Mouse (Mus musculus): ENCODE results near the gene Cmpk1.
A peak's percentile ranks its signal among the peaks of the same experiment; 100 is the strongest.
"Not testable (repeated sequence)": the region's sequence is repeated elsewhere in the genome, so short reads cannot be mapped to it uniquely, and the experiment has no call there.

Gene Cmpk1

GRCm38 (mm10) chr4:114986591-114987432 lies at the start of gene Cmpk1:
Gene Cmpk1, minus strand, starts transcription at chr4:114987241.
- DNase-seq = peak; percentile 90 to 94

DNA sequence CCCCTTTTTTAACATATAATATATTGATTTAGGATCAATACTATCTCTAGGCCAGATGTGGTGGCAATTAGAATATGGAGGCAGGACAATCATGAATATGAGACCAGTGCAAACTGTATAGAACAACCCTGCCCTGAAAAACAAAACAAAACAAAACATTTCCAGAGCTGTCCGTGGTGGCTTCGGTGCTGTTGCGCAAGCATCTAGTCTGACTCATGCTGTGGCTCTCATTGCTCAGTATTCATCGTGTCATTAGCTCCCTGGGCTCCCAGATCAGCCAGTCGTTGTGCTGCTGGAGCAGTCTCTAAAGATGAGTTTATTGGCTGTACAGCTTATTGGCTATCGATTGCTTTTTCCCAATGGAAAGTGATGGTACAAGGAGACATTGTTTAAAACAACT lies 48.0 kb upstream of the Cmpk1 start:
- no peak for DNase-seq

- DNase-seq = no peak
Observed at GRCm38 (mm10) chr4:115019997-115020396, 33.0 kb upstream of the Cmpk1 start.

DNA sequence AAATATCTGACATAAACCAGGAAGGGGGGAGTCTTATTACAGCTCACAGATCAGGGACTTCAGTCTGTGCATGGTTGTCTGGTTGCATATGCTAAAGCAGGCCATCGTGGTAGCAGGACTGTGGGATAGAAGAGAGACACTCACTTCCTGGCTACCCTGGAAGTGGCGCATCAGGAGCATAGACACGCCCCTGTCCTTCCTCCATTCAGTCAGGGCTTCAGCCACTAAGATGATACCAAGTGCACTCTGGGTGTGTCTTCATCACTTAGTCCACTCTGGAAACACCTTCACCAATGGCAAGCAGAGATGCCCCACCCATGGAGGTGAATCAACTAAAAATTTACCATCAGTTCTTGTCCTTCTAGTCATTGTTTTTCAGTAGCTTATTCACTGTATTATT lies 27.2 kb upstream of the Cmpk1 start:
- no peak for DNase-seq

- no peak for DNase-seq
Observed at GRCm38 (mm10) chr4:115000429-115000795, 13.4 kb upstream of the Cmpk1 start.

- peak; percentile 98 to 99 for DNase-seq
Observed at GRCm38 (mm10) chr4:114999773-115000428, 12.9 kb upstream of the Cmpk1 start, which contains the start of gene Stil. Gene Stil, plus strand, starts transcription at chr4:115000159.

DNA sequence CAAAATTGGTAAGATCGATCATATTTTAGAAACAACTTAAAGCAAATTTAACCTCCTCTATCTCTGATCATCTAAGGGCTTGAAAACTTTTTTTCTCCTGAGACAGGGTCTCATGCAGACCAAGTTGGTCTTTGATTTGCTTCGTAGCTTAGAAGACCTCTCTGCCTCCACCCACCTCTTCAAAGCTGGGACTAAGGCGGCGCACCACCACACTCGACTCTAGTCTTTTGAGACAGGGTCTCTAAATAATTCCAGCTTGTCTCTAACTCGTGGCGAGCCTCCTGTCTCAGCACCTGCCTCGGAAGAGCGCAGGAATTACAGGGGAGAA lies 12.4 kb upstream of the Cmpk1 start:
- no peak for DNase-seq

GRCm38 (mm10) chr4:114997051-114997450 lies 10.0 kb upstream of the Cmpk1 start:
- DNase-seq = peak; percentile 14 to 39

DNA sequence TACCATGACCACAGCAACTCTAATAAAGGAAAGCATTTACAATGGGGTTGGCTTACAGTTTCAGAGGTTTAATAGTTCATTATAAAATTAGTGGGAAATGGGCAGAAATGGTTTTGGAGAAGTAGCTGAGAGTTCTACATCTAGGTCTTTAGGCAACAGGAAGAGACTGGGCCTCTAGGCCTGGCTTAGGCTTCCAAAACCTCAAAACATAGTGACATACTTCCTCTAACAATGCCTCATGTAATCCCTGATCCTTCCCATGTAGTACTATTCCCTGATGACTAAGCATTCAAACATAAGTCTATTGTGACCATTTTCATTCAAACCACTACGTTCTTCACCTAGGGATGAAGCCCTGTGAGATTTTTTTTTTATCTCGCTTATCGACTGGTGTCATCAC lies 7.2 kb upstream of the Cmpk1 start:
- DNase-seq = no peak

GRCm38 (mm10) chr4:114986211-114986590 lies 840 bp downstream of the Cmpk1 start:
- no peak for DNase-seq

GRCm38 (mm10) chr4:114983020-114983419 lies 4.0 kb downstream of the Cmpk1 start:
- DNase-seq = no peak

DNA sequence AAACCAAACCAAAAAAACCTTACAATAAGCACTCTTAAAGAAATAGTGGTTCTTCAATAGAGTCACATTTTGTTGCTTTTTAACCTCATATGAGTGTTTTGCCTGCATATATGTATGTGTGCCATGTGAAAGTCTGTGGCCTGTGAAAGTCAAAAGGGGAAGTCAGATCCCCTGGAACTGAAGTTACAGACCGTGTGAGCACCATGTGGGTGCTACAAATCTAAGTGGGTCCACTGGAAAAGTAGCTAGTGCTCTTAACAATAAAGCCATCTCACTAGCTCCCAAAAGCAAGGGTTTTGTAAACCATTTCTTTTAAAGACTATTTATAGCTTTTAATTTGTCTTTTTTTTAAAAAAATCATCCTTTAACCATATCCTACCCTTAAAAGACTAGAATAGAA lies 4.4 kb downstream of the Cmpk1 start:
- DNase-seq = no peak

- no peak for DNase-seq
Observed at GRCm38 (mm10) chr4:114973229-114973740, 13.8 kb downstream of the Cmpk1 start.

DNA sequence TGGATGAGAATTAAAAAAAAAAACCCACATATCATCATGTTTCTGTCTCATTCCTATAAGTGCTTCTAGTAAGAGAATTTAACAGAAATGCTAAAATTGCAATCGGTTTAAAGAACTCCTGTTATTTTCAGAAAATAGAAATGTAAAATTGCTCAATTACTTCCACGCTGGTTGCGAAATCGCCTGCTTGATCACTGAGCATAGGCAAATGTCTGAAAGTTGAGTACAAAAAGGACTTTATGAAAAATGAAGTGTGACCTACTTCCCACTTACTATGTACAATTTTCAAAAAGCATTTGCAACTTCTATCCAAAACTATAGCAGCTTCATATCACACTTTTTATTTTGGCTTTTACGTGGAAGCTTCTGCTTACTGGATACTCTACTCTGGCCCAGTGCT lies 16.3 kb downstream of the Cmpk1 start:
- DNase-seq = no peak

DNA sequence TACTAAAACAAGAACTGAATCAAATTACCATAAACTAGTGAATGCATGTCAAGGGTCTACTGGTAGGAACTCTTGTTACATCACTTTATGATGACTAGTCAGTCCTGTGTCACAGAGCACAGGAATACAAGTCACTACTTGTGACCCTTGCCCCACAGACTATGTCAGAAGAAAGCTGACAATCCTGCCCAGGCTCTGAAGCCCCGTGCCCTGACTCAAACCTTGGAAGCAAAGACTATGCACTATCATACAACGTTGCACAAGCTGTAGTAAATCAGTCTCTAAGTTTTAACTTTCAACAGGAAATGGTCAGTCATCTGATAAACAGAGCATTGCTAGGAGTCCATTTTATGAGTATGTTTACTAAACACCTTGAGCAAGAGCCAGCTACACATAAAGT lies 26.2 kb downstream of the Cmpk1 start:
- not testable (repeated sequence) for DNase-seq

GRCm38 (mm10) chr4:114959533-114959932 lies 27.5 kb downstream of the Cmpk1 start:
- no peak for DNase-seq

GRCm38 (mm10) chr4:114958786-114959185 lies 28.3 kb downstream of the Cmpk1 start:
- no peak for DNase-seq

DNA sequence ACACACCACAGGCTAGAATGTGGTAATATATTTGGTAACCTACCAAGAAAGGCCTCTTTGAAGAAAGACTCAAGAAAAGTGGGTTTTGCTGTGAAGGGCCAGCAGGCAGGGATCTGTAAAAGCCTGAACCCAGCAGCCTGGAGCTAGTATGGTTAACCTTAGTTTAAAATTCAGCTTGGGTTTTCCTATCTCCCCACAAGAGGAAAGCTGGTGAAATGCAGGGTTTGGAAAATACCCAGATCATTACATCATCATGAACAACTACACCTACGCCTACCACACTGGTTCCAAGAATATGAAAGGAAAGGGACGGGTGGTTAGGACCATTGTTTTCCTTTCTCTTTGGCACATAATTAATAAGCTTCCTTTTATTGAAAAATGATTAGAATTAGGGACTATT lies 28.8 kb downstream of the Cmpk1 start:
- no peak for DNase-seq

GRCm38 (mm10) chr4:114957403-114957802 lies 29.6 kb downstream of the Cmpk1 start:
- peak in 1 of 2 experiments; percentile 19 for DNase-seq

DNA sequence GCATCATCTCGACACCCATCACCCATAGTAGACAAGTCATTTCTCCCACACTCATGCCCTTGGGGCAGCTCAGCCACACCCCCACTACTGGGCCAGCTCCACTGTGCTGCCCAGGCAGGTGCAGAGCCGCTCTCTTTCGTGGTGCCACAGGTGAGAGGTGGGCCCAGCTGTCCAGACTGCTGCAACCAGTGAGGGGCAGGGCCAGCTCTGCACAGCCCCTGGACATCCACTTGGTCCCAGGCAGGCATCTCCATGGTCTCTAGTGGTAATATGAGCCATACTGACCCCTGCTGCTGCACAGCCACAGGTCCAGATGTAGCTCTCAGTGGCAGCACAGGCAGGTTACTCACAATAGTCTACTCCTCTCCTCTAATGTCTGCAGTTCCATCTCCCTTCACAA lies 33.9 kb downstream of the Cmpk1 start:
- no peak for DNase-seq

GRCm38 (mm10) chr4:114947852-114948481 lies 39.1 kb downstream of the Cmpk1 start:
- no peak for DNase-seq

GRCm38 (mm10) chr4:114947395-114947794 lies 39.6 kb downstream of the Cmpk1 start:
- DNase-seq = peak; percentile 89 to 91

DNA sequence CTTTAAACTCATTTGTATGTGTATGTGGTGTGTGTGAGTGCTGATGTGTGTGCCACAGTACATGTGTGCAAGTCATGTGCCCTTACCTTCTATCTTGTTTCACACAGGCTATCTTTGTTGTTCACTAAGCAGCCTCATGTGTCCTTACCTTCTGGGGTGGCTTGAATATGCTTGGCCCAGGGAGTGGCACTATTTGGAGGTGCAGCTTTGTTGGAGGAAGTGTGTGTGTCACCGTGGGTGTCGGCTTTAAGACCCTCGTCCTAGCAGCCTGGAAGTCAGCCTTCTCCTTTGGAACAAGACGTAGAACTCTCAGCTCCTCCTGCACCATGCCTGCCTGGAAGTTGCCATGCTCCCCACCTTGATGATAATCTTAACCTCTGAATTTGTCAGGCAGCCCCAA lies 40.6 kb downstream of the Cmpk1 start:
- DNase-seq = no peak

- DNase-seq = no peak
Observed at GRCm38 (mm10) chr4:114945021-114945420, 42.0 kb downstream of the Cmpk1 start.

Data from kidney, postnatal 4 days (tissue).